Mouse (Mus musculus): Measurements from ENCODE around the gene Angel2. TPM values are rescaled to one million over a fixed set of nuclear protein-coding genes. Genes with fewer than 3 reads are reported as not detected.

The Angel2 gene
- polyA plus RNA-seq, 1 experiment from 2014 or later = 51.5 TPM

- H3K27ac ChIP-seq = no peak overlapping the region
- H3K9ac ChIP-seq = no peak overlapping the region
- no peaks in the 10 kb centered on the region for H3K9me3 ChIP-seq
- no peaks in the 10 kb centered on the region for H3K27me3 ChIP-seq
- no peak for ATAC-seq (ENCODE audit: insufficient number of reproducible peaks, insufficient read depth, low FRiP score, low TSS enrichment, low read depth)
- peaks cover 9% of the 10 kb centered on the region for H3K4me1 ChIP-seq
- H3K36me3 ChIP-seq = peaks cover 21% of the 10 kb centered on the region
- WGBS = 90% methylated on average over 16 of the region's 16 CpGs
- no peak overlapping the region for H3K4me2 ChIP-seq
- no peak overlapping the region for H3K4me3 ChIP-seq
These were observed 20.2 kb upstream of the Angel2 start for GRCm38 (mm10) chr1:190904714-190905113.

- no peak for ATAC-seq (ENCODE audit: insufficient number of reproducible peaks, insufficient read depth, low FRiP score, low TSS enrichment, low read depth)
- H3K27me3 ChIP-seq = no peaks in the 10 kb centered on the region
- 76% methylated on average over 6 of the region's 6 CpGs for WGBS
These were observed 14.1 kb upstream of the Angel2 start for GRCm38 (mm10) chr1:190910836-190911235.

GRCm38 (mm10) chr1:190911415-190912123, 13.3 kb upstream of the Angel2 start, which contains the start of gene Rps6kc1:
Gene Rps6kc1, minus strand, starts transcription at chr1:190911770.
- ATAC-seq (ENCODE audit: insufficient number of reproducible peaks, insufficient read depth, low FRiP score, low TSS enrichment, low read depth) = peak; percentile 87
- Histone ChIP-seq H3K27me3 (no peaks in the 10 kb centered on the region), H3K36me3 (no peaks in the 10 kb centered on the region), H3K9ac (peak within 1 kb of the TSS; percentile 89), H3K4me3 (peak within 1 kb of the TSS; percentile 87), H3K4me2 (peak within 1 kb of the TSS; percentile 91), H3K4me1 (peaks cover 25% of the 10 kb centered on the region), H3K9me3 (no peaks in the 10 kb centered on the region), H3K27ac (peak within 1 kb of the TSS; percentile 51; the same call in 1 of the 2 replicates)
- WGBS = under 1% methylated on average over 47 of the region's 47 CpGs

More at GRCm38 (mm10) chr1:190910836-190911235, 14.1 kb upstream of the Angel2 start:
- H3K4me2 ChIP-seq = peak overlapping the region; percentile 91
- H3K4me3 ChIP-seq = peak overlapping the region; percentile 87
- H3K27ac ChIP-seq = no peak overlapping the region
- peaks cover 25% of the 10 kb centered on the region for H3K4me1 ChIP-seq
- no peaks in the 10 kb centered on the region for H3K36me3 ChIP-seq
- peak overlapping the region; percentile 89 for H3K9ac ChIP-seq
- H3K9me3 ChIP-seq = no peaks in the 10 kb centered on the region

GRCm38 (mm10) chr1:190912623-190913022, 12.3 kb upstream of the Angel2 start:
- Histone ChIP-seq H3K9me3 (no peaks in the 10 kb centered on the region), H3K4me1 (peaks cover 25% of the 10 kb centered on the region), H3K4me3 (no peak overlapping the region), H3K27ac (no peak overlapping the region), H3K4me2 (peak overlapping the region; percentile 91), H3K9ac (no peak overlapping the region), H3K36me3 (no peaks in the 10 kb centered on the region), H3K27me3 (no peaks in the 10 kb centered on the region)
- ATAC-seq (ENCODE audit: insufficient number of reproducible peaks, insufficient read depth, low FRiP score, low TSS enrichment, low read depth) = no peak
- 40% methylated on average over 1 of the region's 1 CpGs for WGBS

- Histone ChIP-seq H3K4me2 (no peak overlapping the region), H3K4me3 (no peak overlapping the region), H3K27me3 (no peaks in the 10 kb centered on the region), H3K27ac (no peak overlapping the region), H3K36me3 (no peaks in the 10 kb centered on the region), H3K4me1 (no peaks in the 10 kb centered on the region), H3K9ac (no peak overlapping the region), H3K9me3 (no peaks in the 10 kb centered on the region)
- 72% methylated on average over 7 of the region's 7 CpGs for WGBS
- no peak for ATAC-seq (ENCODE audit: insufficient number of reproducible peaks, insufficient read depth, low FRiP score, low TSS enrichment, low read depth)
These were observed 6.0 kb upstream of the Angel2 start for GRCm38 (mm10) chr1:190918938-190919337.

GRCm38 (mm10) chr1:190919725-190920469, 5.0 kb upstream of the Angel2 start:
- Histone ChIP-seq H3K36me3 (no peaks in the 10 kb centered on the region), H3K9me3 (no peaks in the 10 kb centered on the region), H3K27me3 (no peaks in the 10 kb centered on the region), H3K4me2 (no peak overlapping the region), H3K4me3 (no peak overlapping the region), H3K9ac (no peak overlapping the region), H3K27ac (no peak overlapping the region), H3K4me1 (no peaks in the 10 kb centered on the region)
- ATAC-seq (ENCODE audit: insufficient number of reproducible peaks, insufficient read depth, low FRiP score, low TSS enrichment, low read depth) = no peak
- WGBS = 66% methylated on average over 8 of the region's 8 CpGs

- no peak overlapping the region for H3K9ac ChIP-seq
- peaks cover 18% of the 10 kb centered on the region for H3K4me1 ChIP-seq
- H3K27me3 ChIP-seq = no peaks in the 10 kb centered on the region
- H3K4me3 ChIP-seq = peak overlapping the region; percentile 58; the same call in 1 of the 2 replicates
- H3K27ac ChIP-seq = no peak overlapping the region
- 92% methylated on average over 3 of the region's 3 CpGs for WGBS
- peak overlapping the region; percentile 67 for H3K4me2 ChIP-seq
- no peaks in the 10 kb centered on the region for H3K9me3 ChIP-seq
- H3K36me3 ChIP-seq = no peaks in the 10 kb centered on the region
- no peak for ATAC-seq (ENCODE audit: insufficient number of reproducible peaks, insufficient read depth, low FRiP score, low TSS enrichment, low read depth)
These were observed 2.4 kb downstream of the Angel2 start for GRCm38 (mm10) chr1:190927311-190927710.

GRCm38 (mm10) chr1:190927751-190928369, 2.9 kb downstream of the Angel2 start:
- H3K27ac ChIP-seq = peak overlapping the region; percentile 96
- no peaks in the 10 kb centered on the region for H3K27me3 ChIP-seq
- H3K9ac ChIP-seq = peak overlapping the region; percentile 84
- peak overlapping the region; percentile 58 for H3K4me3 ChIP-seq
- peaks cover 18% of the 10 kb centered on the region for H3K4me1 ChIP-seq
- 22% methylated on average over 16 of the region's 16 CpGs for WGBS
- ATAC-seq (ENCODE audit: insufficient number of reproducible peaks, insufficient read depth, low FRiP score, low TSS enrichment, low read depth) = no peak
- H3K36me3 ChIP-seq = peaks cover 2% of the 10 kb centered on the region
- peak overlapping the region; percentile 67 for H3K4me2 ChIP-seq
- no peaks in the 10 kb centered on the region for H3K9me3 ChIP-seq

- Histone ChIP-seq H3K9me3 (no peaks in the 10 kb centered on the region), H3K4me2 (peak overlapping the region; percentile 67), H3K36me3 (peaks cover 5% of the 10 kb centered on the region), H3K4me1 (peaks cover 18% of the 10 kb centered on the region), H3K4me3 (peak overlapping the region; percentile 58), H3K27me3 (no peaks in the 10 kb centered on the region), H3K27ac (peak overlapping the region; percentile 96), H3K9ac (peak overlapping the region; percentile 84)
- under 1% methylated on average over 58 of the region's 79 CpGs for WGBS
- ATAC-seq (ENCODE audit: insufficient number of reproducible peaks, insufficient read depth, low FRiP score, low TSS enrichment, low read depth) = peak; percentile 94
These were observed 3.6 kb downstream of the Angel2 start for GRCm38 (mm10) chr1:190928370-190929009.

GRCm38 (mm10) chr1:190929010-190929695, 4.2 kb downstream of the Angel2 start:
- Histone ChIP-seq H3K4me1 (peaks cover 18% of the 10 kb centered on the region), H3K9me3 (no peaks in the 10 kb centered on the region), H3K4me3 (peak overlapping the region; percentile 58), H3K27ac (peak overlapping the region; percentile 96), H3K36me3 (peaks cover 11% of the 10 kb centered on the region), H3K4me2 (peak overlapping the region; percentile 67), H3K27me3 (no peaks in the 10 kb centered on the region), H3K9ac (peak overlapping the region; percentile 84)
- ATAC-seq (ENCODE audit: insufficient number of reproducible peaks, insufficient read depth, low FRiP score, low TSS enrichment, low read depth) = peak; percentile 48
- WGBS = 6% methylated on average over 27 of the region's 27 CpGs

GRCm38 (mm10) chr1:190930181-190930580, 5.3 kb downstream of the Angel2 start:
- peak overlapping the region; percentile 46; the same call in 1 of the 2 replicates for H3K9ac ChIP-seq
- no peaks in the 10 kb centered on the region for H3K9me3 ChIP-seq
- no peak overlapping the region for H3K4me3 ChIP-seq
- H3K27me3 ChIP-seq = no peaks in the 10 kb centered on the region
- 90% methylated on average over 6 of the region's 6 CpGs for WGBS
- H3K27ac ChIP-seq = no peak overlapping the region
- peaks cover 22% of the 10 kb centered on the region for H3K36me3 ChIP-seq
- no peak for ATAC-seq (ENCODE audit: insufficient number of reproducible peaks, insufficient read depth, low FRiP score, low TSS enrichment, low read depth)
- no peak overlapping the region for H3K4me2 ChIP-seq
- peaks cover 18% of the 10 kb centered on the region for H3K4me1 ChIP-seq
